Comparison of ENCODE assay signal across 9 mouse cellular contexts in genomic region chr3:51741824-51742223, GRCm38 (mm10).
DNase-seq lines count a peak whose midpoint lies in the region; ATAC-seq and TF ChIP-seq lines count a peak whose summit lies in the region.
"Had no signal": no experiment of that assay in that cellular context is flagged by ENCODE, and none has a peak within 500 bp of the region (broad histone marks: within the 10 kb centered on the region; RNA-seq: fewer than 3 reads in every experiment).

No protein-coding gene starts in this region.

- no peaks in the 10 kb centered on the region for H3K9me3 ChIP-seq in forebrain, embryonic 11.5 days (ENCODE audit: control insufficient read depth, low read length)
- no peaks in the 10 kb centered on the region for H3K9me3 ChIP-seq in forebrain, postnatal 0 days (ENCODE audit: low read length)
- no peaks in the 10 kb centered on the region for H3K9me3 ChIP-seq in megakaryocyte, embryonic 14.5 days
- no peaks in the 10 kb centered on the region for H3K9me3 ChIP-seq in hindbrain, postnatal 0 days (ENCODE audit: low read length)

- H3K27ac ChIP-seq in forebrain, embryonic 11.5 days (ENCODE audit: low read depth, low read length): no peak overlapping the region
- H3K27ac ChIP-seq in forebrain, postnatal 0 days (ENCODE audit: low read depth, low read length): no peak overlapping the region
- H3K27ac ChIP-seq in hindbrain, postnatal 0 days: no peak overlapping the region

- ATAC-seq in forebrain, embryonic 11.5 days (replicated peaks; ENCODE audit: low FRiP score): no peak
- ATAC-seq in forebrain, postnatal 0 days: no peak
- no peak for ATAC-seq in megakaryocyte, adult 5-6 weeks (ENCODE audit: poor library complexity, severe bottlenecking)
- peak; percentile 25; the same call in 1 of the 2 replicates for ATAC-seq in hindbrain, postnatal 0 days

- peak overlapping the region; percentile 6; the same call in 1 of the 2 replicates for H3K9ac ChIP-seq in forebrain, embryonic 11.5 days (ENCODE audit: low read length)
- H3K9ac ChIP-seq in forebrain, postnatal 0 days: no peak overlapping the region
- no peak overlapping the region for H3K9ac ChIP-seq in hindbrain, postnatal 0 days (replicated peaks; ENCODE audit: low read length)

- no peak overlapping the region for H3K4me2 ChIP-seq in forebrain, embryonic 11.5 days (ENCODE audit: low read depth, low read length, severe bottlenecking)
- H3K4me2 ChIP-seq in forebrain, postnatal 0 days (ENCODE audit: low read depth): no peak overlapping the region
- H3K4me2 ChIP-seq in hindbrain, postnatal 0 days (ENCODE audit: low read depth, low read length): no peak overlapping the region

- no peaks in the 10 kb centered on the region for H3K27me3 ChIP-seq in forebrain, embryonic 11.5 days (ENCODE audit: control insufficient read depth, insufficient read depth, low read length)
- H3K27me3 ChIP-seq in forebrain, postnatal 0 days (ENCODE audit: insufficient read depth, low read length): no peaks in the 10 kb centered on the region
- H3K27me3 ChIP-seq in megakaryocyte, embryonic 14.5 days (replicated peaks): no peaks in the 10 kb centered on the region
- H3K27me3 ChIP-seq in hindbrain, postnatal 0 days (ENCODE audit: insufficient read depth, low read length): no peaks in the 10 kb centered on the region

- peaks cover 8% of the 10 kb centered on the region; the same call in 1 of the 2 replicates for H3K4me1 ChIP-seq in forebrain, embryonic 11.5 days (replicated peaks; ENCODE audit: control insufficient read depth, insufficient read depth, low read length)
- H3K4me1 ChIP-seq in forebrain, postnatal 0 days (ENCODE audit: insufficient read depth): peaks cover 9% of the 10 kb centered on the region
- peaks cover 94% of the 10 kb centered on the region for H3K4me1 ChIP-seq in megakaryocyte, embryonic 14.5 days
- peaks cover 8% of the 10 kb centered on the region for H3K4me1 ChIP-seq in hindbrain, postnatal 0 days (ENCODE audit: insufficient read depth, low read length)

- H3K4me3 ChIP-seq in forebrain, embryonic 11.5 days (ENCODE audit: low read depth, low read length): no peak overlapping the region
- no peak overlapping the region for H3K4me3 ChIP-seq in forebrain, postnatal 0 days (ENCODE audit: low read depth, low read length)
- peak overlapping the region; percentile 23 for H3K4me3 ChIP-seq in megakaryocyte, embryonic 14.5 days (replicated peaks)
- H3K4me3 ChIP-seq in hindbrain, postnatal 0 days (ENCODE audit: low read length): no peak overlapping the region

- WGBS in forebrain, embryonic 11.5 days: 73% methylated on average over 10 of the region's 10 CpGs
- WGBS in forebrain, postnatal 0 days: 76% methylated on average over 10 of the region's 10 CpGs
- WGBS in hindbrain, postnatal 0 days: 67% methylated on average over 10 of the region's 10 CpGs

- H3K36me3 ChIP-seq in forebrain, embryonic 11.5 days (ENCODE audit: control insufficient read depth, insufficient read depth, low read length): no peaks in the 10 kb centered on the region
- H3K36me3 ChIP-seq in forebrain, postnatal 0 days (ENCODE audit: insufficient read depth): no peaks in the 10 kb centered on the region
- peaks cover 65% of the 10 kb centered on the region for H3K36me3 ChIP-seq in megakaryocyte, embryonic 14.5 days (replicated peaks; ENCODE audit: low read length)
- H3K36me3 ChIP-seq in hindbrain, postnatal 0 days (ENCODE audit: insufficient read depth, low read length): no peaks in the 10 kb centered on the region

- TF ChIP-seq CTCF in forebrain, postnatal 0 days (IDR thresholded peaks at IDR 0.05; ENCODE audit: low read depth): no peak
- TF ChIP-seq CTCF in hindbrain, postnatal 0 days (IDR thresholded peaks at IDR 0.05; ENCODE audit: low read depth): no peak

- no peak for DNase-seq in forebrain, embryonic 11.5 days (ENCODE audit: low spot score)
- no peak for DNase-seq in forebrain, postnatal 0 days
- no peak for DNase-seq in hindbrain, postnatal 0 days (ENCODE audit: low spot score)
- no peak for DNase-seq in urinary bladder, adult 2 months (ENCODE audit: low spot score)
- DNase-seq in adrenal gland, postnatal 36 days: no peak
- DNase-seq in cerebellum, adult 9-11 months: no peak
- DNase-seq: lung, adult 2 months had no signal
